Mouse (Mus musculus) MEL (cell line): ENCODE measurements at regions not wholly inside any gene's neighbourhood (a gene's known extent, or its start where the extent isn't known, plus 50 kb on each side); places are given as distances from the start of the nearest gene placed in this dataset.

Experiments used
- DNase-seq: peaks from one replicate; pipeline ENCODE4 v3.0.0; 2011; ENCODE audit warnings: low read depth, low spot score
- H3K27ac ChIP-seq: 2 replicates; pipeline ENCODE4 v1.5.1; 2012; ENCODE audit warnings: low read depth, mild to moderate bottlenecking, control low read depth, low read length, moderate library complexity; ENCODE audit not compliant: control insufficient read depth
- H3K27me3 ChIP-seq, 2 experiments: fragments of 150-350 bp in 1 of 2; sonication (generic) in 1 of 2; 2 replicates each; pipeline ENCODE4 v1.6.1; 2012; ENCODE audit warnings: low read length in 2 of 2, mild to moderate bottlenecking in 2 of 2, improper control_type of control experiment in 1 of 2, moderate library complexity in 1 of 2; ENCODE audit not compliant: insufficient read depth in 2 of 2, control insufficient read depth in 1 of 2
- H3K36me3 ChIP-seq, 2 experiments: 2 replicates each; pipeline ENCODE4 v1.6.1; 2012 to 2014; ENCODE audit warnings: low read length in 2 of 2, improper control_type of control experiment in 1 of 2, inconsistent platforms in 1 of 2, mild to moderate bottlenecking in 1 of 2; ENCODE audit not compliant: insufficient read depth in 2 of 2, control insufficient read depth in 1 of 2
- H3K4me1 ChIP-seq, 2 experiments: fragments of 150-350 bp in 1 of 2; sonication (generic) in 1 of 2; 2 replicates each; pipeline ENCODE4 v1.6.1; 2012; ENCODE audit warnings: low read length in 2 of 2, improper control_type of control experiment in 1 of 2, mild to moderate bottlenecking in 1 of 2; ENCODE audit not compliant: insufficient read depth in 2 of 2, control insufficient read depth in 1 of 2
- H3K4me3 ChIP-seq, 2 experiments: fragments of 150-350 bp in 1 of 2; sonication (generic) in 1 of 2; 2 replicates each; pipeline ENCODE4 v1.5.1; 2012; ENCODE audit warnings: low read depth in 2 of 2, low read length in 2 of 2, mild to moderate bottlenecking in 2 of 2, moderate library complexity in 2 of 2, control low read depth in 1 of 2, improper control_type of control experiment in 1 of 2; ENCODE audit not compliant: control insufficient read depth in 1 of 2, insufficient read depth in 1 of 2
- H3K79me2 ChIP-seq: 2 replicates; pipeline ENCODE4 v1.6.1; 2012; ENCODE audit warnings: mild to moderate bottlenecking, low read length, moderate library complexity; ENCODE audit not compliant: control insufficient read depth, poor library complexity, insufficient read depth
- H3K9ac ChIP-seq: 2 replicates; pipeline ENCODE4 v1.6.1; 2012; ENCODE audit warnings: low read depth, mild to moderate bottlenecking, control low read depth, low read length, moderate library complexity; ENCODE audit not compliant: control insufficient read depth, poor library complexity, severe bottlenecking
- H3K9me3 ChIP-seq: fragments of 150-350 bp; sonication (generic); replicated peaks from 2 replicates; pipeline ENCODE4 v1.6.1; 2012; ENCODE audit warnings: mild to moderate bottlenecking, low read length, improper control_type of control experiment, moderate library complexity; ENCODE audit not compliant: insufficient read depth
- BHLHE40 ChIP-seq: IDR thresholded peaks from 2 replicates; pipeline ENCODE4 v1.6.1; 2012; ENCODE audit warnings: low read depth, mild to moderate bottlenecking, inconsistent platforms, low read length, improper control_type of control experiment, borderline replicate concordance
- CHD2 ChIP-seq: IDR thresholded peaks from 2 replicates; pipeline ENCODE4 v1.6.1; 2011; ENCODE audit warnings: low read length, improper control_type of control experiment
- ELF1 ChIP-seq: IDR thresholded peaks from 2 replicates; pipeline ENCODE4 v1.6.1; 2014; ENCODE audit warnings: low read depth, mild to moderate bottlenecking, inconsistent platforms, low read length, improper control_type of control experiment, moderate library complexity
- GABPA ChIP-seq: IDR thresholded peaks from 2 replicates; pipeline ENCODE4 v1.6.1; 2012; ENCODE audit warnings: low read depth, mild to moderate bottlenecking, inconsistent platforms, low read length, improper control_type of control experiment, moderate library complexity
- JUND ChIP-seq: IDR thresholded peaks from 2 replicates; pipeline ENCODE4 v1.6.1; 2011; ENCODE audit warnings: low read depth, mild to moderate bottlenecking, improper control_type of control experiment, low read length
- MAFK ChIP-seq: IDR thresholded peaks from 2 replicates; pipeline ENCODE4 v1.6.1; 2011; ENCODE audit warnings: low read depth, mild to moderate bottlenecking, low read length, improper control_type of control experiment, borderline replicate concordance
- MAX ChIP-seq: IDR thresholded peaks from 2 replicates; pipeline ENCODE4 v1.6.1; 2011; ENCODE audit warnings: low read length, improper control_type of control experiment
- MXI1 ChIP-seq: IDR thresholded peaks from 2 replicates; pipeline ENCODE4 v1.6.1; 2011; ENCODE audit warnings: mild to moderate bottlenecking, low read depth, low read length, improper control_type of control experiment
- MYB ChIP-seq: IDR thresholded peaks from 2 replicates; pipeline ENCODE4 v1.6.1; 2011; ENCODE audit warnings: mild to moderate bottlenecking, low read depth, low read length, improper control_type of control experiment
- NRF1 ChIP-seq: IDR thresholded peaks from 2 replicates; pipeline ENCODE4 v1.6.1; 2014; ENCODE audit warnings: low read depth, mild to moderate bottlenecking, inconsistent platforms, low read length, improper control_type of control experiment, moderate library complexity; ENCODE audit not compliant: poor library complexity, insufficient read depth, severe bottlenecking
- POLR2A ChIP-seq, 2 experiments: IDR thresholded peaks; 2 replicates each; pipeline ENCODE4 v1.6.1; 2011 to 2012; ENCODE audit warnings: low read length in 2 of 2, mild to moderate bottlenecking in 2 of 2, control low read depth in 1 of 2, improper control_type of control experiment in 1 of 2, low read depth in 1 of 2, moderate library complexity in 1 of 2; ENCODE audit not compliant: control insufficient read depth in 1 of 2, insufficient read depth in 1 of 2, poor library complexity in 1 of 2
- POLR2AphosphoS5 ChIP-seq: IDR thresholded peaks from 2 replicates; pipeline ENCODE4 v1.6.1; 2012; ENCODE audit warnings: low read depth, borderline replicate concordance, mild to moderate bottlenecking, inconsistent platforms, low read length, moderate library complexity, mixed read lengths
- RAD21 ChIP-seq: IDR thresholded peaks from 2 replicates; pipeline ENCODE4 v1.6.1; 2011; ENCODE audit warnings: mild to moderate bottlenecking, low read depth, low read length, improper control_type of control experiment
- RCOR1 ChIP-seq: IDR thresholded peaks from 2 replicates; pipeline ENCODE4 v1.6.1; 2012; ENCODE audit warnings: low read depth, mild to moderate bottlenecking, inconsistent platforms, low read length, improper control_type of control experiment
- SMC3 ChIP-seq: IDR thresholded peaks from 2 replicates; pipeline ENCODE4 v1.6.1; 2011; ENCODE audit warnings: low read depth, low read length, improper control_type of control experiment
- TAL1 ChIP-seq: IDR thresholded peaks from 2 replicates; pipeline ENCODE4 v1.6.1; 2012; ENCODE audit warnings: mild to moderate bottlenecking, inconsistent platforms, low read length, moderate library complexity, mixed read lengths
- TCF12 ChIP-seq: IDR thresholded peaks from 2 replicates; pipeline ENCODE4 v1.6.1; 2014; ENCODE audit warnings: low read depth, mild to moderate bottlenecking, inconsistent platforms, low read length, improper control_type of control experiment, moderate library complexity
- UBTF ChIP-seq: IDR thresholded peaks from 2 replicates; pipeline ENCODE4 v1.6.1; 2012; ENCODE audit warnings: low read depth, mild to moderate bottlenecking, inconsistent platforms, low read length, improper control_type of control experiment, moderate library complexity, borderline replicate concordance; ENCODE audit not compliant: insufficient read depth
- USF2 ChIP-seq, 2 experiments: IDR thresholded peaks; 2 replicates each; pipeline ENCODE4 v1.6.1; 2011 to 2012; ENCODE audit warnings: improper control_type of control experiment in 2 of 2, low read length in 2 of 2, borderline replicate concordance in 1 of 2, inconsistent platforms in 1 of 2, low read depth in 1 of 2, mild to moderate bottlenecking in 1 of 2; ENCODE audit not compliant: insufficient read depth in 1 of 2
- ZC3H11A ChIP-seq: IDR thresholded peaks from 2 replicates; pipeline ENCODE4 v1.6.1; 2012; ENCODE audit warnings: low read depth, mild to moderate bottlenecking, inconsistent platforms, low read length, improper control_type of control experiment
- ZMIZ1 ChIP-seq: IDR thresholded peaks from 2 replicates; pipeline ENCODE4 v1.6.1; 2012; ENCODE audit warnings: low read depth, mild to moderate bottlenecking, inconsistent platforms, low read length, improper control_type of control experiment, moderate library complexity
- ZNF384 ChIP-seq: IDR thresholded peaks from 2 replicates; pipeline ENCODE4 v1.6.1; 2012; ENCODE audit warnings: low read depth, mild to moderate bottlenecking, inconsistent platforms, low read length, improper control_type of control experiment

GRCm38 (mm10) chr5:73902470-73903218, 165.6 kb downstream of the Usp46 start:
- H3K4me3 ChIP-seq = no peak overlapping the region
- no peak overlapping the region for H3K9ac ChIP-seq

GRCm38 (mm10) chr5:73903219-73903570, 165.0 kb downstream of the Usp46 start:
- no peak for DNase-seq
- no peak overlapping the region for H3K4me3 ChIP-seq
- H3K27me3 ChIP-seq = peaks cover 0 to 5% of the 10 kb centered on the region in 2 experiments; a peak in 3 of 4 replicates
- TF ChIP-seq USF2 (IDR thresholded peaks at IDR 0.05; ENCODE audit: borderline replicate concordance in 1 of 2, insufficient read depth in 1 of 2, low read depth in 1 of 2, low read length in 2 of 2) (no peak), UBTF (no peak), GABPA (no peak), POLR2A (IDR thresholded peaks at IDR 0.05; ENCODE audit: control insufficient read depth in 1 of 2, insufficient read depth in 1 of 2, low read depth in 1 of 2, low read length in 2 of 2, poor library complexity in 1 of 2) (no peak), TAL1 (no peak), SMC3 (no peak), RAD21 (no peak), RCOR1 (no peak), MAX (no peak), ELF1 (no peak), NRF1 (no peak), MAFK (no peak)
- no peak overlapping the region for H3K27ac ChIP-seq
- H3K36me3 ChIP-seq = no peaks in the 10 kb centered on the region
- H3K9ac ChIP-seq = no peak overlapping the region
- no peaks in the 10 kb centered on the region for H3K79me2 ChIP-seq
- H3K4me1 ChIP-seq = no peaks in the 10 kb centered on the region
- H3K9me3 ChIP-seq = no peaks in the 10 kb centered on the region

More at GRCm38 (mm10) chr5:73902470-73903218, 165.6 kb downstream of the Usp46 start:
- no peaks in the 10 kb centered on the region for H3K36me3 ChIP-seq
- TF ChIP-seq ZC3H11A = no peak
- TF ChIP-seq UBTF = no peak
- TF ChIP-seq MYB = no peak
- TF ChIP-seq TCF12 = no peak
- no peak for TF ChIP-seq CHD2
- no peak for TF ChIP-seq BHLHE40
- TF ChIP-seq GABPA = no peak
- no peak for TF ChIP-seq ZNF384
- no peak for TF ChIP-seq MXI1
- TF ChIP-seq MAX = no peak
- no peak for TF ChIP-seq MAFK
- no peak for TF ChIP-seq SMC3
- no peak for TF ChIP-seq TAL1
- TF ChIP-seq ZMIZ1 = no peak
- TF ChIP-seq RAD21 = no peak
- no peak for TF ChIP-seq JUND
- TF ChIP-seq POLR2AphosphoS5 = no peak
- TF ChIP-seq, all 39 proteins: peak for 0
- DNase-seq = no peak
- H3K79me2 ChIP-seq = no peaks in the 10 kb centered on the region
- no peaks in the 10 kb centered on the region for H3K4me1 ChIP-seq
- no peaks in the 10 kb centered on the region for H3K9me3 ChIP-seq
- H3K27ac ChIP-seq = no peak overlapping the region
- H3K27me3 ChIP-seq = peaks cover 0 to 5% of the 10 kb centered on the region in 2 experiments; a peak in 3 of 4 replicates
